Mouse (Mus musculus) ES-E14 (cell line): ENCODE measurements around the gene Dpp9. TPM values are rescaled to one million over a fixed set of nuclear protein-coding genes. Genes with fewer than 3 reads are reported as not detected.

Source experiments
- DNase-seq: peaks from one replicate; pipeline ENCODE4 v3.0.0-alpha.2; 2013; ENCODE audit warnings: low read depth, low spot score
- H3K27ac ChIP-seq: 2 replicates; pipeline ENCODE4 v1.5.1; 2012; ENCODE audit warnings: low read depth, mild to moderate bottlenecking, low read length, moderate library complexity, mixed read lengths; ENCODE audit not compliant: poor library complexity, insufficient read depth, severe bottlenecking
- H3K36me3 ChIP-seq: 2 replicates; pipeline ENCODE4 v1.6.1; 2012; ENCODE audit warnings: mild to moderate bottlenecking, low read length, moderate library complexity, mixed read lengths; ENCODE audit not compliant: control insufficient read depth, poor library complexity, insufficient read depth, severe bottlenecking
- H3K4me1 ChIP-seq, 2 experiments: fragments of 150-350 bp in 1 of 2; sonication (generic) in 1 of 2; 2 replicates each; pipeline ENCODE4 v1.6.1; 2012; ENCODE audit warnings: low read length in 2 of 2, mild to moderate bottlenecking in 1 of 2, mixed read lengths in 1 of 2; ENCODE audit not compliant: control insufficient read depth in 2 of 2, insufficient read depth in 2 of 2, poor library complexity in 1 of 2
- H3K4me3 ChIP-seq, 2 experiments: fragments of 150-350 bp in 1 of 2; sonication (generic) in 1 of 2; 2 replicates each; pipeline ENCODE4 v1.5.1; 2012; ENCODE audit warnings: low read length in 2 of 2, low read depth in 1 of 2, mild to moderate bottlenecking in 1 of 2, mixed read lengths in 1 of 2; ENCODE audit not compliant: insufficient read depth in 1 of 2, poor library complexity in 1 of 2, severe bottlenecking in 1 of 2
- H3K9ac ChIP-seq: 2 replicates; pipeline ENCODE4 v1.6.1; 2012; ENCODE audit warnings: low read depth, mild to moderate bottlenecking, low read length, mixed read lengths; ENCODE audit not compliant: poor library complexity, insufficient read depth, severe bottlenecking
- H3K9me3 ChIP-seq: fragments of 150-350 bp; sonication (generic); 2 replicates; pipeline ENCODE4 v1.6.1; 2012; ENCODE audit warnings: low read depth, mild to moderate bottlenecking, low read length; ENCODE audit not compliant: control insufficient read depth, insufficient read depth
- CHD2 ChIP-seq: IDR thresholded peaks from 2 replicates; pipeline ENCODE4 v1.6.1; 2014; ENCODE audit warnings: mild to moderate bottlenecking, low read depth, low read length, inconsistent platforms
- HCFC1 ChIP-seq: IDR thresholded peaks from 2 replicates; pipeline ENCODE4 v1.6.1; 2012; ENCODE audit warnings: low read length, inconsistent platforms, borderline replicate concordance; ENCODE audit not compliant: insufficient read depth
- MAFK ChIP-seq: IDR thresholded peaks from 2 replicates; pipeline ENCODE4 v1.6.1; 2014; ENCODE audit warnings: mild to moderate bottlenecking, low read depth, low read length, inconsistent platforms; ENCODE audit not compliant: insufficient read depth
- ZC3H11A ChIP-seq: IDR thresholded peaks from 2 replicates; pipeline ENCODE4 v1.6.1; 2012; ENCODE audit warnings: low read depth, mild to moderate bottlenecking, inconsistent platforms, low read length, borderline replicate concordance
- ZNF384 ChIP-seq: IDR thresholded peaks from 2 replicates; pipeline ENCODE4 v1.6.1; 2012; ENCODE audit warnings: low read depth, low read length, inconsistent platforms
- in situ Hi-C, 2 experiments: fragments of 600-800 bp; cut with MboI; formaldehyde crosslinking; loops; one replicate each; pipeline ENCODE4 v1.15.1; 2025; ENCODE audit warnings: low sequenced_read_pairs in 2 of 2, inconsistent platforms in 1 of 2; ENCODE audit not compliant: unreplicated experiment in 2 of 2
- total RNA-seq: library from RNA; depleted of rRNA; stranded (reverse); fragments of 300-350 nt; gene quantifications from 2 replicates; pipeline ENCODE4 v1.2.3, GENCODE M21; 2012

The Dpp9 gene
- total RNA-seq, 1 experiment, result 27.4 TPM

DNA sequence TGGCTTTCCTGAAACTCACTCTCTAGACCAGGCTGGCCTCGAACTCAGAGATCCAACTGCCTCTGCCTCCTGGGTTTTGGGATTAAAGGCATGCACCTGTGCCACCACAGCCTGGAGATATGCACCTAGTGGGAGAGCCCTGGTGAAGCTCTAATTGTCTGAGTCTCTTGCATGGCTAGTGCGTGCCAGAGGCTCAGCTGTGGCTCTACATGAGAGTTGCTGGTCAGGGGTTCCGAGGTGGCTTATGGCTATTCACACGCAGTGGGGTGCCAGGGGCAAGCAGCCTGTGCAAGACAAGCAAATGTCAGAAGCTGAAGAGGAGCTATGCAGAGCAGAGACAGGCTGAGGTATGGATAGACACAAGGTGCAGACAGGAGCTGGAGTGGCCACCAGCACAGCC is 36.0 kb upstream of the Dpp9 start:
- DNase-seq, result no peak
- in situ Hi-C loops, result no loop called here
- no peak overlapping the region for H3K9ac ChIP-seq

DNA sequence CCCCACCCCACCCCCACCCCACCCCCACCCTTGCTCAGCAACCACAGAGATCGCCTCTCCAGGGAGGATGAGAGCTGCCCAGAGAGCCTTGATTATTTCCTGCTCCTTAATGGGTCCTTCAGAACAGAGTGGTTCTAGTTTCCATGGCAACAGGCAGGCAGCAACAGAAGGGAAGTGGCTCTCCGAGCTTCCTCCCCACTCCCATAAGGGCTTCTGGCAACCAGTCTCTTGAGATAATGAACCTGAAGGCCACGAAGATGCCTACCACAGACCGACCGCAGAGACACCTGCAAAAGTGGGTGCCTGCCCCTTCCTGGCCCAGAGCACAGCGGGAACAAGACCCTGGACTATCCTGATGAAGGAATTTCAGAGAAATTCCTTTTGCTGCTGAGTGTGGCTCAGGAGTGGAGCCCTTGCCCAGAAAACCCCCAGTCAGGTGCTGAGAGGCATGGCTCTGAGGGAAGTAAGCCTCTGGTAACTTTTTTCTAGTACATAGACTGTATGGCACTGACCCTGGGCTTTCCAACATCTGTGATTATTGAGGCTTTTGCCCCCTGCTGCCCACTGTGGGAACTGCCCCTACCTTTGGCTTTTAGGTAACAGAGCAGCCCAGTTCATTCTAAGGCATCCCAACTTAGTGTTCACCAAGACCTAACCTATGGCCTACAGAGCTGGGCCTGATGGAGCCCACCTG is 32.6 kb upstream of the Dpp9 start:
- Histone ChIP-seq H3K4me1 (peaks cover 0 to 11% of the 10 kb centered on the region in 2 experiments; a peak in 3 of 4 replicates), H3K27ac (peak overlapping the region; percentile 41; the same call in 1 of the 2 replicates), H3K9ac (0 out of 2 replicates have a peak overlapping the region, but pooled peaks have one; percentile 1), H3K9me3 (no peaks in the 10 kb centered on the region), H3K4me3 (no peak overlapping the region), H3K36me3 (no peaks in the 10 kb centered on the region)
- no peak for DNase-seq
- in situ Hi-C loops, result no loop called here
- TF ChIP-seq MAFK (no peak), ZC3H11A (0 out of 2 replicates have a peak, but pooled peaks have one; percentile 7), CHD2 (no peak), HCFC1 (peak; percentile 48; the same call in 1 of the 2 replicates), ZNF384 (peak; percentile 87)

More for the DNA sequence above, 36.0 kb upstream of the Dpp9 start:
- TF ChIP-seq MAFK (no peak), HCFC1 (no peak), ZC3H11A (no peak), ZNF384 (no peak), CHD2 (no peak)
- no peak overlapping the region for H3K27ac ChIP-seq
- H3K4me1 ChIP-seq, result peaks cover 2 to 20% of the 10 kb centered on the region in 2 experiments; a peak in 3 of 4 replicates
- H3K36me3 ChIP-seq, result peaks cover 17% of the 10 kb centered on the region
- no peaks in the 10 kb centered on the region for H3K9me3 ChIP-seq
- H3K4me3 ChIP-seq, result no peak overlapping the region

DNA sequence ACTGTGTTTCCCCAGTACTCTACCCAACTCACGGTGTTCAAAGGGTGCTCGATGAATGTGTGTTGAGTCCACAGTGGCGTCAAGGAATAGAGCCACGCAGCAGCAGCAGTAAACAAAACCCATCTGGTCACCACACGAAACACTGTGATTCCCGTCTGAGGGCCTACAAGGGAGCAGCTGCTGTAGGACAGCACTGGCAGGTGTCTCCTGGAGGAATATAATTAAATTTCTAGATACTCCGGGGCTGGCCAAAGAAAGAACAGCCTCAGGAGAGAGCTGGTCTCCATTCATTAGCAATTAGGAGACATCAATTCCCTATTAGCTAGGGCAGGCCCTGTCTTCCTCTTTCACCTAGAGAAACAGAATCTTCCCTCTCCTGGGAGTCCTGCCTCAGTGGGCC is 26.9 kb upstream of the Dpp9 start:
- TF ChIP-seq CHD2 (no peak), HCFC1 (no peak), ZNF384 (no peak), ZC3H11A (no peak), MAFK (no peak)
- in situ Hi-C loops, result no loop called here
- H3K36me3 ChIP-seq, result no peaks in the 10 kb centered on the region

DNA sequence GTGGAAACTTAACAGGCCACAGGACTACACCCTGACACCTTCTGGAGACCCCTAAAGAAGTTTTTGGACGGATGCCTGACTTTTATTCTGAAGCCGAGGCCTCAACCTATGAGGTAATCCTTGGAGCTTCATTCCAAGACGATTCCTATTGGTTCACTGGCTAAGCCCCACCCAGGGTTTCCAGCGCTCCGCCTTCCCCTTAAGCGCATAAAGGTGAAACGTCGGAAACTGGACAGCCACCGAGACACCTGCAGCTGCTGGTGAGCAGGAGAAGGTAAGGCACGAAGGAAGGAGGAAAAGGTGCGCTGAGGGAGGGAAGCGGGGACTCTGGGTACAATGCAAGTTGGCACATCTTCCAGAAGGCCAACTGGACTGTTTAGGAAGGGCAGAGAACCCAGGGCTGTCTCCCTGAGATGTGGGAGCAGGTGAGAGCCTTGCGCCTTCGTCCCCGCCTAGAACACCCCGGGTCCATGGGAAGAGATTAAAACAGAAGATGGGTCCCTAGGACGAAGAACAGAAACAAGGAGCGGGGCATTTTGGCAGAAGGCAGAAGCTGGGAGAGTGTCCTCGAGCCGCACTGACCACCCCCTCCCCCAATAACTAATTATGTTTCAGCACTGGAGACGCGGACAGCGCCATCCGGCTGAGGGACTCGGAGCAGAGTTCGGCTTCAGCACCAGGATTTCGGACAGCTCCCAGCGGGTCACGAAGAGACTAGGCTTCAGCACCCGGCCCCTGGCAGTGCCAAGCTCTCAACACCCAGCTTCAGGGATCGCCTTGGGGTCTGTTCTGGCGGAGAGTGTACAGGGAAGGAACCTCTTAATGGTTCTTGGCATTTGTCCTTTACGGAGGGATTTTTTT is 23.1 kb upstream of the Dpp9 start:
- Histone ChIP-seq H3K9me3 (no peaks in the 10 kb centered on the region), H3K4me3 (peak overlapping the region; percentile 57 to 65), H3K36me3 (no peaks in the 10 kb centered on the region), H3K27ac (no peak overlapping the region), H3K9ac (no peak overlapping the region), H3K4me1 (peaks cover 0 to 4% of the 10 kb centered on the region in 2 experiments; a peak in 1 of 4 replicates)
- TF ChIP-seq ZNF384 (no peak), MAFK (no peak), ZC3H11A (no peak), CHD2 (no peak), HCFC1 (peak; percentile 51; the same call in 1 of the 2 replicates)
- peak; percentile 86 for DNase-seq
- in situ Hi-C loops, result no loop called here

More for the DNA sequence above, 26.9 kb upstream of the Dpp9 start:
- no peaks in the 10 kb centered on the region for H3K9me3 ChIP-seq
- no peak overlapping the region for H3K4me3 ChIP-seq
- H3K27ac ChIP-seq, result no peak overlapping the region
- DNase-seq, result no peak
- H3K9ac ChIP-seq, result no peak overlapping the region
- H3K4me1 ChIP-seq, result peaks cover 0 to 3% of the 10 kb centered on the region in 2 experiments; a peak in 1 of 4 replicates
